Mouse (Mus musculus) thymus, postnatal 14 days (tissue): ENCODE results near the gene Myef2.
"Not testable (repeated sequence)": the region's sequence is repeated elsewhere in the genome, so short reads cannot be mapped to it uniquely, and the experiment has no call there.

Source experiments
- DNase-seq: peaks from one replicate; pipeline ENCODE4 v3.0.0; 2021

The Myef2 gene

GRCm38 (mm10) chr2:125123477-125123852 lies at the start of gene Myef2:
Gene Myef2 (minus strand): TSS chr2:125123661.
- peak; percentile 90 for DNase-seq

- no peak for DNase-seq
Measured at GRCm38 (mm10) chr2:125162012-125162470, 38.6 kb upstream of the Myef2 start.

- DNase-seq: no peak
Measured at GRCm38 (mm10) chr2:125155504-125155903, 32.0 kb upstream of the Myef2 start.

- DNase-seq: no peak
Measured at GRCm38 (mm10) chr2:125154294-125154693, 30.8 kb upstream of the Myef2 start.

- no peak for DNase-seq
Measured at GRCm38 (mm10) chr2:125152388-125152787, 28.9 kb upstream of the Myef2 start, which contains the start of gene Slc12a1. Gene Slc12a1 (plus strand): TSS chr2:125152505.

- no peak for DNase-seq
Measured at GRCm38 (mm10) chr2:125142336-125142735, 18.9 kb upstream of the Myef2 start.

GRCm38 (mm10) chr2:125136846-125137245 lies 13.4 kb upstream of the Myef2 start:
- no peak for DNase-seq

GRCm38 (mm10) chr2:125135903-125136811 lies 12.7 kb upstream of the Myef2 start, which contains the start of gene Ctxn2:
Gene Ctxn2 (plus strand): TSS chr2:125136692.
- peak; percentile 88 for DNase-seq

- no peak for DNase-seq
Measured at GRCm38 (mm10) chr2:125134113-125134512, 10.7 kb upstream of the Myef2 start.

- DNase-seq: no peak
Measured at GRCm38 (mm10) chr2:125126792-125127191, 3.3 kb upstream of the Myef2 start.

GRCm38 (mm10) chr2:125125824-125126223 lies 2.4 kb upstream of the Myef2 start:
- no peak for DNase-seq

- peak; percentile 56 for DNase-seq
Measured at GRCm38 (mm10) chr2:125122624-125123476, 611 bp downstream of the Myef2 start.

- DNase-seq: no peak
Measured at GRCm38 (mm10) chr2:125122288-125122623, 1.2 kb downstream of the Myef2 start.

GRCm38 (mm10) chr2:125119381-125120110 lies 3.9 kb downstream of the Myef2 start:
- no peak for DNase-seq

- DNase-seq: not testable (repeated sequence)
Measured at GRCm38 (mm10) chr2:125106536-125106935, 16.9 kb downstream of the Myef2 start.

GRCm38 (mm10) chr2:125104491-125104890 lies 19.0 kb downstream of the Myef2 start:
- not testable (repeated sequence) for DNase-seq

GRCm38 (mm10) chr2:125092123-125092522 lies 31.3 kb downstream of the Myef2 start:
- DNase-seq: not testable (repeated sequence)

GRCm38 (mm10) chr2:125088757-125089156 lies 34.7 kb downstream of the Myef2 start:
- DNase-seq: no peak

- DNase-seq: no peak
Measured at GRCm38 (mm10) chr2:125083879-125084278, 39.6 kb downstream of the Myef2 start.

- DNase-seq: no peak
Measured at GRCm38 (mm10) chr2:125073056-125073780, 50.2 kb downstream of the Myef2 start.

- no peak for DNase-seq
Measured at GRCm38 (mm10) chr2:125068696-125069095, 54.8 kb downstream of the Myef2 start.

- no peak for DNase-seq
Measured at GRCm38 (mm10) chr2:125067894-125068293, 55.6 kb downstream of the Myef2 start, which contains the start of gene Slc24a5. Gene Slc24a5 (plus strand): TSS chr2:125068124.
